Comparison of ENCODE assay signal across 9 mouse cellular contexts in the genomic region with DNA sequence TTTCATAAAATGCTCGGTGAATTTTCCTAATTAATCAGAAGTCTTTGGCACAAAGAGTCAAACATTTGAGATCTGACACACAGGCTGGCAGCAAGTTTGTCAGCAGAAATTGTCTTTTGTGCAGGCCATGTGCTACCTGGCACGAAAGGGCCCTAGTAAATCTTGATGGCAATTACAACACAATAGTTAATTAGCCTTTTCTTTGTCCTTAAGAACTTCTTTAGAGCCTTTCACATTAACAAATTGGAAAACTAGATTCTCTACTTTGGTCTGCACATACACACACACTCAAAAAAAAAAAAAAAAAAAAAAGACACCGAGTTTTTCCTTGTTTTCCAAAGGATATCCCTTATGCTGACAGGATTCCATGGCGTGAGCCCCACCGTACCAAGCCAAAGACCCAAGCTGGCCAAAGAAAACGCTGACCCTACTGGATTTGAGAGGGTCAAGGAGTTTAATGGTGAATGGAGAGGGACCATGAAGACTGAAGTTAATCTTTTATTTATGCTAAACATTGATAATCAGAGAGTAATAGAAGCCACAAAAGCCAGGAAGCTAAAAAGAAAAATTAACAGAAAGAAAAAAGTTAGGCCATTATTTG.
"Had no signal": no experiment of that assay in that cellular context is flagged by ENCODE, and none has a peak within 500 bp of the region (broad histone marks: within the 10 kb centered on the region; RNA-seq: fewer than 3 reads in every experiment).

No protein-coding gene starts in this region.

- H3K9me3 ChIP-seq: liver, embryonic 13.5 days; midbrain, embryonic 12.5 days; neural tube, embryonic 13.5 days had no signal

- H3K36me3 ChIP-seq: liver, embryonic 13.5 days; midbrain, embryonic 12.5 days; neural tube, embryonic 13.5 days had no signal

- H3K27ac ChIP-seq: liver, embryonic 13.5 days; midbrain, embryonic 12.5 days had no signal

- ATAC-seq: midbrain, embryonic 16.5 days had no signal

- H3K4me1 ChIP-seq: liver, embryonic 13.5 days had no signal

- H3K9ac ChIP-seq: liver, embryonic 13.5 days; midbrain, embryonic 12.5 days; neural tube, embryonic 13.5 days had no signal

- H3K27me3 ChIP-seq: liver, embryonic 13.5 days; midbrain, embryonic 12.5 days; neural tube, embryonic 13.5 days had no signal

- DNase-seq: kidney, postnatal 14 days; liver; liver, embryonic 13.5 days; right cerebral cortex, adult 18-20 months; thymus, adult 18-20 months; thymus, postnatal 14 days had no signal

- H3K4me2 ChIP-seq: liver, embryonic 13.5 days; midbrain, embryonic 12.5 days; neural tube, embryonic 13.5 days had no signal

- H3K4me3 ChIP-seq: liver, embryonic 13.5 days; midbrain, embryonic 12.5 days; neural tube, embryonic 13.5 days had no signal
